In genomic region chr11:99316543-99316942, GRCm38 (mm10) we compare ENCODE assay signal across 22 mouse cellular contexts. TPM values are rescaled to one million over a fixed set of nuclear protein-coding genes. Genes with fewer than 3 reads are reported as not detected.
"Had no signal": no experiment of that assay in that cellular context is flagged by ENCODE, and none has a peak within 500 bp of the region (broad histone marks: within the 10 kb centered on the region; RNA-seq: fewer than 3 reads in every experiment).

No protein-coding gene starts in this region.

- H3K9me3 ChIP-seq: kidney, embryonic 15.5 days; limb, embryonic 15.5 days; liver, embryonic 12.5 days; midbrain, embryonic 12.5 days; neural tube, embryonic 13.5 days had no signal

- H3K27me3 ChIP-seq: kidney, embryonic 15.5 days; limb, embryonic 15.5 days; midbrain, embryonic 12.5 days; neural tube, embryonic 13.5 days had no signal

- DNase-seq: kidney, postnatal 36 days; layer of hippocampus, adult 9-11 months; layer of hippocampus, postnatal 36 days; retina, postnatal 1 day; right cerebral cortex, postnatal 4 days; spleen, adult 18-20 months; thymus, adult 18-20 months; thymus, postnatal 14 days had no signal

- H3K4me3 ChIP-seq: kidney, embryonic 15.5 days; limb, embryonic 15.5 days; liver, embryonic 12.5 days; midbrain, embryonic 12.5 days; neural tube, embryonic 13.5 days had no signal

- H3K4me1 ChIP-seq: kidney, embryonic 15.5 days; limb, embryonic 15.5 days; liver, embryonic 12.5 days; midbrain, embryonic 12.5 days; neural tube, embryonic 13.5 days had no signal

- H3K9ac ChIP-seq: kidney, embryonic 15.5 days; limb, embryonic 15.5 days; liver, embryonic 12.5 days; midbrain, embryonic 12.5 days; neural tube, embryonic 13.5 days had no signal

- H3K27ac ChIP-seq: kidney, embryonic 15.5 days; limb, embryonic 15.5 days; liver, embryonic 12.5 days; midbrain, embryonic 12.5 days; neural tube, embryonic 13.5 days had no signal

- H3K36me3 ChIP-seq: kidney, embryonic 15.5 days; limb, embryonic 15.5 days; liver, embryonic 12.5 days; midbrain, embryonic 12.5 days; neural tube, embryonic 13.5 days had no signal

- H3K4me2 ChIP-seq: kidney, embryonic 15.5 days; limb, embryonic 15.5 days; liver, embryonic 12.5 days; midbrain, embryonic 12.5 days; neural tube, embryonic 13.5 days had no signal

- ATAC-seq: liver, embryonic 12.5 days; midbrain, embryonic 16.5 days had no signal

RNA-seq across cellular contexts. Expression of gene Krt25, which starts 6.2 kb away (rescaled TPM):
- total RNA-seq: layer of hippocampus, adult 18-20 months; layer of hippocampus, postnatal 36 days; left cerebral cortex, adult 8-10 months; left cerebral cortex, postnatal 25 days; megakaryocyte-erythroid progenitor cell, adult 5-6 weeks had no signal
- polyA plus RNA-seq: kidney, embryonic 15.5 days; limb, embryonic 11.5 days; limb, embryonic 15.5 days; liver, embryonic 12.5 days; liver, embryonic 16.5 days; lung, embryonic 16.5 days; midbrain, embryonic 12.5 days; stomach, embryonic 14.5 days had no signal

RNA-seq across cellular contexts. Expression of gene Krt26, which starts 21.2 kb away (rescaled TPM):
- total RNA-seq: layer of hippocampus, adult 18-20 months; layer of hippocampus, postnatal 36 days; left cerebral cortex, postnatal 25 days; megakaryocyte-erythroid progenitor cell, adult 5-6 weeks had no signal
- polyA plus RNA-seq: kidney, embryonic 15.5 days; limb, embryonic 11.5 days; limb, embryonic 15.5 days; liver, embryonic 12.5 days; liver, embryonic 16.5 days; lung, embryonic 16.5 days; stomach, embryonic 14.5 days had no signal

RNA-seq across cellular contexts. Expression of gene Krt24, which starts 31.5 kb away (rescaled TPM):
- total RNA-seq: layer of hippocampus, adult 18-20 months; layer of hippocampus, postnatal 36 days; left cerebral cortex, adult 8-10 months; left cerebral cortex, postnatal 25 days; megakaryocyte-erythroid progenitor cell, adult 5-6 weeks had no signal
- polyA plus RNA-seq: kidney, embryonic 15.5 days; liver, embryonic 12.5 days; liver, embryonic 16.5 days; lung, embryonic 16.5 days; midbrain, embryonic 12.5 days; midbrain, embryonic 16.5 days had no signal

RNA-seq across cellular contexts. Expression of gene Krt27, which starts 34.4 kb away (rescaled TPM):
- total RNA-seq: layer of hippocampus, adult 18-20 months; layer of hippocampus, postnatal 36 days; left cerebral cortex, adult 8-10 months; left cerebral cortex, postnatal 25 days; megakaryocyte-erythroid progenitor cell, adult 5-6 weeks had no signal
- polyA plus RNA-seq: kidney, embryonic 15.5 days; limb, embryonic 11.5 days; limb, embryonic 15.5 days; liver, embryonic 12.5 days; liver, embryonic 16.5 days; lung, embryonic 16.5 days; midbrain, embryonic 12.5 days; midbrain, embryonic 16.5 days; stomach, embryonic 14.5 days had no signal

RNA-seq across cellular contexts. Expression of gene Krt28, which starts 58.2 kb away (rescaled TPM):
- total RNA-seq: megakaryocyte-erythroid progenitor cell, adult 5-6 weeks had no signal
- polyA plus RNA-seq: liver, embryonic 16.5 days; stomach, embryonic 14.5 days had no signal
